Comparison of ENCODE assay signal across 8 mouse cellular contexts in genomic region chr8:66698011-66698410, GRCm38 (mm10). TPM values are rescaled to one million over a fixed set of nuclear protein-coding genes. Genes with fewer than 3 reads are reported as not detected.
DNase-seq lines count a peak whose midpoint lies in the region; ATAC-seq lines count a peak whose summit lies in the region.

No protein-coding gene starts in this region.

- H3K27ac ChIP-seq in heart, embryonic 13.5 days (replicated peaks): no peak overlapping the region
- H3K27ac ChIP-seq in hindbrain, embryonic 11.5 days (ENCODE audit: low read depth, low read length): no peak overlapping the region
- no peak overlapping the region for H3K27ac ChIP-seq in midbrain, embryonic 16.5 days (ENCODE audit: low read length)

- H3K4me3 ChIP-seq in heart, embryonic 13.5 days: peak overlapping the region; percentile 56
- peak overlapping the region; percentile 37; the same call in 1 of the 2 replicates for H3K4me3 ChIP-seq in hindbrain, embryonic 11.5 days (ENCODE audit: low read depth, low read length)
- peak overlapping the region; percentile 50 for H3K4me3 ChIP-seq in midbrain, embryonic 16.5 days (ENCODE audit: low read depth, low read length)

- ATAC-seq in heart, embryonic 13.5 days (ENCODE audit: extremely low read depth, insufficient number of reproducible peaks, low FRiP score, low TSS enrichment): no peak
- no peak for ATAC-seq in hindbrain, embryonic 11.5 days (ENCODE audit: low FRiP score)
- ATAC-seq in midbrain, embryonic 16.5 days: 0 out of 2 replicates have a peak, but pooled peaks have one; percentile 13

- peak overlapping the region; percentile 92 for H3K4me2 ChIP-seq in heart, embryonic 13.5 days
- peak overlapping the region; percentile 66 for H3K4me2 ChIP-seq in hindbrain, embryonic 11.5 days (replicated peaks; ENCODE audit: low read depth, low read length)
- peak overlapping the region; percentile 81 for H3K4me2 ChIP-seq in midbrain, embryonic 16.5 days (ENCODE audit: low read length)

- no peaks in the 10 kb centered on the region for H3K36me3 ChIP-seq in heart, embryonic 13.5 days
- H3K36me3 ChIP-seq in hindbrain, embryonic 11.5 days (ENCODE audit: control insufficient read depth, insufficient read depth, low read length): no peaks in the 10 kb centered on the region
- no peaks in the 10 kb centered on the region for H3K36me3 ChIP-seq in midbrain, embryonic 16.5 days (ENCODE audit: control insufficient read depth, insufficient read depth, low read length)

- WGBS in heart, embryonic 13.5 days: 6% methylated on average over 7 of the region's 7 CpGs
- 8% methylated on average over 7 of the region's 7 CpGs for WGBS in hindbrain, embryonic 11.5 days
- 2% methylated on average over 7 of the region's 7 CpGs for whole genome bisulfite sequencing in midbrain, embryonic 16.5 days

- peaks cover 9% of the 10 kb centered on the region for H3K4me1 ChIP-seq in heart, embryonic 13.5 days
- peaks cover 4% of the 10 kb centered on the region for H3K4me1 ChIP-seq in hindbrain, embryonic 11.5 days (replicated peaks; ENCODE audit: control insufficient read depth, insufficient read depth, low read length)
- peaks cover 9% of the 10 kb centered on the region for H3K4me1 ChIP-seq in midbrain, embryonic 16.5 days (ENCODE audit: control insufficient read depth, insufficient read depth, low read length)

- peak overlapping the region; percentile 72 for H3K9ac ChIP-seq in heart, embryonic 13.5 days
- no peak overlapping the region for H3K9ac ChIP-seq in hindbrain, embryonic 11.5 days (ENCODE audit: low read depth, low read length)
- H3K9ac ChIP-seq in midbrain, embryonic 16.5 days (ENCODE audit: low read depth, low read length): 0 out of 2 replicates have a peak overlapping the region, but pooled peaks have one; percentile 7

- no peak for DNase-seq in heart, adult 11 months
- DNase-seq in embryo, embryonic 10.5 days (ENCODE audit: low spot score): peak; percentile 25
- DNase-seq in hindbrain, embryonic 11.5 days (ENCODE audit: low spot score): peak; percentile 21
- DNase-seq in urinary bladder, postnatal 10 days (ENCODE audit: low spot score): no peak
- no peak for DNase-seq in adrenal gland, postnatal 10 days
- no peak for DNase-seq in thymus, postnatal 0 days (ENCODE audit: low spot score)

- H3K27me3 ChIP-seq in heart, embryonic 13.5 days (replicated peaks): peaks cover 21% of the 10 kb centered on the region
- H3K27me3 ChIP-seq in hindbrain, embryonic 11.5 days (ENCODE audit: control insufficient read depth, insufficient read depth, low read length): peaks cover 11% of the 10 kb centered on the region
- H3K27me3 ChIP-seq in midbrain, embryonic 16.5 days (ENCODE audit: control insufficient read depth, insufficient read depth, low read depth, low read length): peaks cover 5% of the 10 kb centered on the region

- H3K9me3 ChIP-seq in heart, embryonic 13.5 days: no peaks in the 10 kb centered on the region
- no peaks in the 10 kb centered on the region for H3K9me3 ChIP-seq in hindbrain, embryonic 11.5 days (ENCODE audit: control insufficient read depth, low read length)
- H3K9me3 ChIP-seq in midbrain, embryonic 16.5 days (replicated peaks; ENCODE audit: control insufficient read depth, low read length, poor library complexity, severe bottlenecking): no peaks in the 10 kb centered on the region

RNA-seq across cellular contexts. Expression of gene Npy1r, which starts 1.0 kb away (rescaled TPM):
- polyA plus RNA-seq in heart, embryonic 13.5 days (2015; fragmentation: Nextera tagmentation; extraction: Ambion mirVana): 1.5 and 1.8 TPM in 2 replicates
- polyA plus RNA-seq in hindbrain, embryonic 11.5 days (2014; fragmentation: Nextera tagmentation; extraction: Ambion mirVana): 1.6 and 2.1 TPM in 2 replicates
- 4.4 and 6.6 TPM in 2 replicates for polyA plus RNA-seq in midbrain, embryonic 16.5 days (2015; fragmentation: Nextera tagmentation; extraction: Ambion mirVana)
- total RNA-seq in adrenal gland, postnatal 10 days (2021): 1 to 10 TPM; 2.2 to 2.5 TPM
- 0.30 and 0.35 TPM in 2 replicates for polyA plus RNA-seq in thymus, postnatal 0 days (2015; fragmentation: Nextera tagmentation; extraction: Ambion mirVana)

RNA-seq across cellular contexts. Expression of gene Npy5r, which starts 10.1 kb away (rescaled TPM):
- polyA plus RNA-seq in heart, embryonic 13.5 days (2015; fragmentation: Nextera tagmentation; extraction: Ambion mirVana): not detected in 2 replicates
- 0.31 TPM in 1 of 2 replicates, not detected in the other for polyA plus RNA-seq in hindbrain, embryonic 11.5 days (2014; fragmentation: Nextera tagmentation; extraction: Ambion mirVana)
- polyA plus RNA-seq in midbrain, embryonic 16.5 days (2015; fragmentation: Nextera tagmentation; extraction: Ambion mirVana): 1.4 and 2.1 TPM in 2 replicates
- total RNA-seq in adrenal gland, postnatal 10 days (2021): under 1 TPM in 1 of 2 experiments, not detected in 1; 0.15 TPM
- 0.05 TPM in 1 of 2 replicates, not detected in the other for polyA plus RNA-seq in thymus, postnatal 0 days (2015; fragmentation: Nextera tagmentation; extraction: Ambion mirVana)

Comparison
In these comparisons a context has a peak if more than half of its experiments do, and no peak if none do; other contexts are left out.
1. DNase-seq: peak in embryo, embryonic 10.5 days (single experiment) and hindbrain, embryonic 11.5 days (single experiment); none in heart, adult 11 months (single experiment), urinary bladder, postnatal 10 days (single experiment), adrenal gland, postnatal 10 days (single experiment) and thymus, postnatal 0 days (single experiment).
2. Peak in every context shown above with its lines, with median percentiles within 50 percentile points of each other: H3K4me2 ChIP-seq and H3K4me3 ChIP-seq.